Mouse (Mus musculus): ENCODE results near the gene Tmem109. TPM values are rescaled to one million over a fixed set of nuclear protein-coding genes. Genes with fewer than 3 reads are reported as not detected.

Gene Tmem109
- total RNA-seq, 2 experiments from 2014 or later = 46.9 to 51.0 TPM

- DNase-seq (ENCODE audit: low spot score in 2 of 2) = peak; percentile 98 to 99
Measured at GRCm38 (mm10) chr19:10895016-10895528, 13.3 kb upstream of the Tmem109 start, which contains the start of gene Prpf19. Gene Prpf19 (plus strand): TSS chr19:10895231.

DNA sequence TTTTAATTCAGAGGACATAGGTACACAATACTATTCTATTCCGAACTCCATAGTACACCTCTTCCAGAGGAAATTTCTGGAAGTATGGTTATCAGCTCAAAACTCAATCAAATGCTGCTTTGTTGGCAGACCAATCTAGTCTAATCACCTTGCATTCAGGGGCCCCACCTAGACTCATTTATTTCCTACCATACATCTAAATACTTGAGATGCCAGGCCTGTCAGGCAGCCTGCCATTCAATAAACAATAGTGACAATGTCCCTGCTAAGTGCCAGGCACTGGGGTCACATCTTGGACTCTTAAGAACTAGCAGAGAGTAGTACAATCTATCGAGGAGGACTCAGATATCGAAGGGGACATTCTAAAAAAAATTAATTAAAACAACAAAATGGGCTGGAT lies 10.4 kb upstream of the Tmem109 start:
- DNase-seq (ENCODE audit: low spot score in 2 of 2) = no peak

DNA sequence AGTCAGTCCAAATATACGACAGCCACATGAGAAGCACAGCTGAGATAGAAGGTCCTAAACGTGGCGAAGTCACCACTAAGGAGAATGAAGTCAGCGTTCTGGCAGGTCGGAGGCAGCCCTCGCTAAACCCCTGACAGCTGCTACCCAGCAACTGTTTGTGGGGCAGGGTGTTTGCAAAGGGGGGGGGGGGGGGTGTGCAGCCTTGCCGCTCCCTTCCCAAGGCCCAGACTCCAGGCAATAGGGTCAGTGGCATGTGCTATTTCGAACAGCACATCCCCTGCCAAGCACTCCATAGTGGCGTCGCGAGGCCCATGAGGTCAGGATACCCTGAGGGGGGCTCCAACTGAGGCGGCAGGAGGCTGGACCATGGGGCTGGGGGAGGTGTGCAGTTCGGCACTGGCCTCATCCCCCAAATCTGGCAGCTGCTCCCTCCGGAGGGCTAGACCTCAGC lies 801 bp downstream of the Tmem109 start:
- DNase-seq (ENCODE audit: low spot score in 2 of 2) = no peak

DNA sequence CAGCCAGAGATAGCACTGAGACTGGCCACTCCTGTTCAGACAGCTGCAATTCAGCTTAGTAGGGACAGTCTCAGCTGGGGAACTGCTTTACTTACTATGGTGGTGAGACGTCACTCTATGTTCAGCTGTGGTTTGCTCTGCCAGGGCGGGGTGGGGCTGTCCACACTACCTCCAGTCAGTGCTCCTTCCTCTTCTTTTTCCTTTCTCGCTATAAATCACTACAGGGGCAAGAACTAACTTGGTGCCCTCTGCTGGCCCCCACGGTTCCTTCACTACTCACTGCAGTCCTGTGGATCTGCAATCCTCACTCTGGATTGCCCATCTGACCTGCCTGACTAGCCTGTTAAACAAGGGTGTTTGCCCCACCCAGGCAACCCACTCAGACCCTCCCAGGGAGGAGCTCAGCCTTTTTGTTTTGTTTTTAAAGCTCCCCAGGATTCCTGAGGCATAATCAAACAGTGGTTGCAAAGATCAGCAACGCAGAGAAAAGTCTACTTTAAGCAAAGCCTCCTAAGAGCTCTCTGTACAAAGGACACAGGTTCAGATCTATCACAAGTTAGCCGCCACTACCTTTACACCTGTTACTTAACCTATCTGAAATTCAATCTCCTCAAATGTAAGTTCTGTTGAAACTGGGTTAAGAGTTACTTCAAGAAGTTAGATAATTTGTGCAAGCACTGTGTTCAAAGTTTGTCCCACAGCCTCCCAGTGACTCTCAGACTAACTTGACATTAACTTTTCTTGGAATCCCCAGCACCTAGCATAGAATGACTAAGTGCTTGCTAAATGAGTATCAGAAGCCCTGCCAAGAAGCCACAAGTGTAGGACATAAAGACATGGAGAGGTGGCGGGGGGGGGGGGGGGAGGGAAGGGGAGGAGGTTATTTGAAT lies 1.5 kb downstream of the Tmem109 start:
- DNase-seq (ENCODE audit: low spot score in 2 of 2) = peak in 1 of 2 experiments; percentile 58

DNA sequence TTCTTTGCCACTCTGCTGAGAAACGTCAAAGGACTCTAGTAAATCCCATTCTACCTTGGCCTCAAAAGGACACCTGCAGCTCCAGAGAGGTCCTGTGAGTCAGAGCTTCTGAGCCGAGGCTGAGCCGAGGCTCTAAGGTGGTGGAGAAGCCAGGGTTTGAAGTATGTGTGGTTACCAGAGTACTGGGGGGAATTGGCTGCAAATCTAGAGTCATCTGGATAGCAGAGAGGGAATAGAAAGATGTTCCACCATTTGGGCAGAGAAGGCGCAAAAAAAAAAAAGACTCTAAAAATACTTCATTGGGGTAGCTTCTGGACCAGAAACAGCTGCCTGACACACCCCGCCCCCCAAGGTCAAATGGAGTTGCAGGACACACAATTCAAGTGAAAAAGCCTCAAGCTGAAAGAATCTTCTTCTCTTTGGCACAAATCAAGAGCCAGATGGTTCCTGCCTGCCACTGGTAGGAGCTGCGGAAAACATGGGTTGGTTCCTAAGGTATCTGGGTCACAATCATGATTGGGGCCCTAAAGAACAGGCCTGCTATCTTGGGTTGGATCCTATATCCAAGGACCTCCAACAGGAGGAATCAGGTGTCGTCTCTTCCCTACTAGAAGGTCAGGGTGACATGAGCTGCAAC lies 3.5 kb downstream of the Tmem109 start:
- DNase-seq (ENCODE audit: low spot score in 2 of 2) = peak in 1 of 2 experiments; percentile 57

- no peak for DNase-seq (ENCODE audit: low spot score in 2 of 2)
Measured at GRCm38 (mm10) chr19:10871328-10871961, 10.4 kb downstream of the Tmem109 start.

GRCm38 (mm10) chr19:10870676-10871075 lies 11.1 kb downstream of the Tmem109 start:
- DNase-seq (ENCODE audit: low spot score in 2 of 2) = no peak

GRCm38 (mm10) chr19:10869886-10870527 lies 11.8 kb downstream of the Tmem109 start, which contains the start of gene Tmem132a:
Gene Tmem132a (minus strand): TSS chr19:10869940.
- DNase-seq (ENCODE audit: low spot score in 2 of 2) = no peak

DNA sequence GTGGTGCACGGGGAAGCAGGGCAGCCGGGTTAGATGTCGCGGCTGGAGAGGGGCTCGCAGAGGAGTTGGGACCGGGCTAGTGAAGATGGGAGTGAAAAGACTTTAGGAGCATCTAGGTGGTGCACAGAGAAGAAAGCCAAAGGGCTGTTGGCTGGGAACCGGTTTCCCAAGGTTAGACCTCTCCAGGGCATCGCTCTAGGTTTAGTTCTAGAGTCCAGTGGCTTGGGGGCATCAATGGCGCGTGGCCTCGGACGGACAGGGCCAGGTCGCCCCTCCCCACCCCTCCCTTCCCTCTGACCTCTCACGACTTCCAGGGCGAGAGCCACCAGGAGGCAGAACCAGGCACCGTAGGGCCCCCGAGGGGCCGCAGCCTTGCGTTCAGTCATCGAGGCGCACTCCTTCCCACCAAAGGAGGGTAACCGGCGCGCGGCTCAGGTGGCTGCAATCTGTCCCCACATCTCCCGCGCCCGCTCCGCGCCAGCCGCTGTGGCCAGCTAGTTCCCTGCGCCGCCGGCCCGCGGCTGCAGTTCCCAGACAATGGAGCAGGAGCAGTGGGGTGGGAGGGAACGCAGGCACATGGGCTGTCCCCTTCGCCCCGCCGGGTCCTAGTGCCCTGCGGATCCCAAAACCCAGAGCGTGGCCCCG lies 12.4 kb downstream of the Tmem109 start:
- DNase-seq (ENCODE audit: low spot score in 2 of 2) = peak; percentile 81 to 92

DNA sequence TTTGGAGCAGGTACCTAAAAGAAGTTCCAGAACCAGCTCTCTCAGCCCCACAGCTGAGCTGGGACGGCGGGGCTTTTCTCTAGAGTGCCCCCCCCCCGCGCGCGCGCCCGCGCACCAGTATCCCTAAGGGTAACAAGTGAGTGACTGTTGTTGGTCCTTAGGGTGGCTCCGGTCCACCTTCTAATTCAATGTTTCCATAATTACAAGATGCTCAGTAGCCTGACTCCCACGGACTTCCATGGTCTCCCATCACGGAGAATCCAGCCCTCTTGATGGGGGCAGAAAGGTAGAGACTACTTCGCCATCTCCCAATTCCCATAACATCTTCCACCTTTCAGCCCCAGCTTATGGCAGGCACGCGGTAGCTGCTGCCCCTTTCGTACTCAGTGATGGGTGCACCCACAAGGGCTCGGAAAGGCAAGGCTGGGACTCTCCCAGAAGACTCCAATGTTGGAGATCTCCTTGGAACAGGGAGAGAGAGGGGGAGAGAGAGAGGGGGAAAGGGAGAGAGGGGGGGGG lies 13.1 kb downstream of the Tmem109 start:
- DNase-seq (ENCODE audit: low spot score in 2 of 2) = no peak

DNA sequence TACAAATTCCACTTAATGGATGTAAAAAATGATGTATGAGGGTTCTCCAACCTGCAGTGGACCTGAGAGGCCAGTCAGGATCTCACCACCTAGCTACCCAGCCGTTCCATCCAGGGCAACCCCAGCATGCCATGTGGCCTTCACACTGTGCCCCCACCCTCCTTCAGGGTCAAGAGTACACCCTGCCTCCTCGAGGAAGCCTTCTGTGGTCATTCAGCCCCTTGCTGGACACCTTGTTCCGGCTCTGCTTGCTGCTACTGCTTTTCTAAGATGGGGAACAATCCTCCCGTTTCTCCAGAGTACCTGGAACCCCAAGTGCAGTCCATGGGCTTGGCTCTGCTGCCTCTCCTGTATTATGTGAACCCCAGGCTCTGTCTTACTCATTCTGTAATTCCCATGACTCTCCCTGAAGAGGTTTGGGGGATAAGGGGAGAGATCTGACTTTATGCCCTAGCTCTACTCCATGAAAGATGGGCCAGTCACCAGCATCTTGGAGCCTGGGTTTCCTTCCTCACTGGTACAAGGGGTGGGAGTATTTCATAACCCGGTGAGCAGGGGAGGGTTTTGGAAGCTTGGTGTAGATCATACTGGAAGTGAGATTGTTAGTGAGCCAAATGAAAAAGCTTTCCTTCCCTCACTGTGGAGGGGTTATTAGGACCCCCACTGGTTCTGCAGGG lies 13.7 kb downstream of the Tmem109 start:
- no peak for DNase-seq (ENCODE audit: low spot score in 2 of 2)

DNA sequence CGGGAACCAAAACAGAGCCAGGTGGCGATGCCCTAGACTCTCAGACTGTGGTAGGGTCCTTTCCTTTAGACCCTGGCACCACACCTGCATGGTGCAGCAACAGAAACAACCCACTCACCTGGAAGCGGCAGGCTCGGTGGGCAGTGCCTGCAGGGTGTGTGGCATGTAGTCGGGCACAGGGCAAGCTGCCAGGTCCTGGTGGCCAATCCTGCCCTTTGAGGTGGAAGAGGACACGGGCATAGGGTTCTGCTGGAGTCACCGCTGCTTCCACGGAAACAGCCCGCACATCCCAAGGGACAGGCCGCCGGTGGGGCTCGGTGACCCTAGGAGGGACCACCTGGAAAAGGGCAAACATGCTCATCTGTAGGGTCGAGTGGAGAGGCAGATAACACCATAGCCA lies 15.4 kb downstream of the Tmem109 start:
- DNase-seq (ENCODE audit: low spot score in 2 of 2) = no peak

DNA sequence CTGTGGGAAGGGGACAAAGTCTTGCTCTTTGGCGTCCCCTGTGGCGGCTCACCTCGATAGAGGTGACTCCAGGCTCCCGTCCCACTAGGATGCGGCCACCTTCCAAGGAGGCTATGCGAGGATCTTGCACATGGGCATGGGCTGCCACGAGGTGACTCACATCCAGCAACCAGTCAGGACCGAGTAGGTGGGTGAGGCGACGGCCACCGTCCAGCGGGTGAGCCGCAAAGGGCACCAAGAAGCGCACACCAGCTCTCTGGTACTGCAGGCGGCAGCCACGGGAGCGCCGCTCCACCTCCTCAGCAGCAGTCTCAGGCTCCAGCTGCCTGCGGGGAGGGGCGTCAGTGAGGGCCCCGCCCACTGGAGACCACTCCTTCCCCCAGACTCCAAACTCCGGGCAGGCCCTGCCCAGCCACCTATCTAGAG lies 21.7 kb downstream of the Tmem109 start:
- DNase-seq (ENCODE audit: low spot score in 2 of 2) = no peak

DNA sequence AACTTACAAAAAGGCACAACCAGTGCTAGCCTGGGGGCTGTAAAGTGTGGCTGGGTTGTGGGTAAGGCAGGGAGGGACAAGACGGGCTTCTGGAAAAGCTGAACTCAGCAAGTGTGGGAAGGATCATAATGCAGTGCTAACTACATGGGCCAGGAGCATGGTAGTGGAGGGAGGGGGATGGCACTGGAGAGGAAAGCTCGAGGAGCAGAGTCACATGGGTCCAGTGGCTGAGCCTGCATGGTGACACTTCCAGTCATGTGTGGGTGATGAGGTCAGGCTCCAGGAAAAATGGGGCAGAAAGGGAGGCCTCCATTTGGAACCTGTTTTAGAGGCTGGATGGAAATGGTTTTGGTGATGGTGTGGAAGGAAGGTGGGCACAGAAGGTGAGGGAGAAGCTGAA lies 25.3 kb downstream of the Tmem109 start:
- DNase-seq (ENCODE audit: low spot score in 2 of 2) = no peak

DNA sequence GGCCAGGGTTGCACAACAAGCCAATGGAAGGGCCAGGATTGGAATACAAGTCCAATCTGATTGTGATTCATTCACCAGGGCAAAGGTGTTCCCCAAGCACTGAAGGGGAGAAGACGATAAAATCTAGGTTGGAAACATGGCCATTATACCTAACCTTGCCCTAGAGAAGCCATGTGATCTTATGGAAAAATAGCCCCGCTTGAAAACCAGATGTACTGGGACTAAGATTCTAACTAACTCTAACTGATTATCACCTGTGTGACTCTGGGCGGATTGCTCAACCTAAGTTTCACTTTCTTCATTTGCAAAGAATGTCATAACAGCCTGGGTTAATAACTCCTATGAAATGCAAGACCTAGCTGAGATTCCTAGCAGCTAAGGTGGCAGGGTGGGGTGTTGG lies 26.4 kb downstream of the Tmem109 start:
- no peak for DNase-seq (ENCODE audit: low spot score in 2 of 2)

GRCm38 (mm10) chr19:10847311-10848087 lies 34.3 kb downstream of the Tmem109 start:
- no peak for DNase-seq (ENCODE audit: low spot score in 2 of 2)

GRCm38 (mm10) chr19:10846150-10846549 lies 35.7 kb downstream of the Tmem109 start:
- no peak for DNase-seq (ENCODE audit: low spot score in 2 of 2)

DNA sequence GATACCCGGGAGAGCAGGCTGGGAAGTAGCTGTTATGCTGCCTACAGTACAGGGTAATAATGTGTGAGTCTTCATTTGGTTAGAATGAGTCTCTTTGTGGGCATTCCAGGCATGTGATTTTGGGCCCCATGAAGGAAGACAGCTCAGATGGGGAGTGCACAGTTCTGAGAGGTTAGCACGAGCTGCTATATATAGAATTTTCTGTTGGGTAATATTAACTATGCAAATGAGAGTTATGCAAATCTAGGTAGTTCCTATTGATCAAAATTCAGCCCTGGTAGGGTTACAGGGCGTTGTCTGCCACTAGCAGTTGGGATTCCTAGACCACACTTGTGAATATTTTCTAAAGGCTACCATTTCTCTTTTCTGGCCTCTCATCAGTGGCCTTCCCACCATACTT lies 36.3 kb downstream of the Tmem109 start:
- no peak for DNase-seq (ENCODE audit: low spot score in 2 of 2)

DNA sequence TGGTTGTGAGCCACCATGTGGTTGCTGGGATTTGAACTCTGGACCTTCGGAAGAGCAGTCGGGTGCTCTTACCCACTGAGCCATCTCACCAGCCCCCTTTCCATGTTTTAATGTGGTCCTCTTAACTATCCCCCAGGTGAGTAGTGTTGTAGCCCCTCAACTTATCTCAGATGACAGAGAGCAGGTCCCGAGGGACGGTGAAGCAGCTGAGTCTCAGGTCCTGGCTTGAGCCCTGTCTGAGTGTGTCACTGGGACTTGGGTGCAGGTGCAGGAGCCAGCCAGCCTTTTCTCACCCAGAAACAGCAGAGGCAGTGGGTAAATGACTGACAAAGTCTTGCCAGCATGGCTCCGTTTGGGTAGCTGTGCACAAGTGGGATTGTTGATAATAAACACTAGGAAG lies 37.6 kb downstream of the Tmem109 start:
- no peak for DNase-seq (ENCODE audit: low spot score in 2 of 2)

Data from layer of hippocampus, adult 18-20 months (tissue).